Mouse (Mus musculus) lung, adult 2 months (tissue): ENCODE results near the gene Rad54l2.

Source experiments
- CTCF ChIP-seq: fragments of 200-500 bp; IDR thresholded peaks from 2 replicates; pipeline ENCODE4 v1.5.1; 2011; ENCODE audit warnings: mild to moderate bottlenecking, low read length, control low read depth; ENCODE audit not compliant: insufficient read depth
- POLR2A ChIP-seq: fragments of 200-500 bp; IDR thresholded peaks from 2 replicates; pipeline ENCODE4 v1.6.1; 2011; ENCODE audit warnings: low read depth, mild to moderate bottlenecking, control low read depth, low read length, borderline replicate concordance; ENCODE audit errors: extremely low read depth

DNA sequence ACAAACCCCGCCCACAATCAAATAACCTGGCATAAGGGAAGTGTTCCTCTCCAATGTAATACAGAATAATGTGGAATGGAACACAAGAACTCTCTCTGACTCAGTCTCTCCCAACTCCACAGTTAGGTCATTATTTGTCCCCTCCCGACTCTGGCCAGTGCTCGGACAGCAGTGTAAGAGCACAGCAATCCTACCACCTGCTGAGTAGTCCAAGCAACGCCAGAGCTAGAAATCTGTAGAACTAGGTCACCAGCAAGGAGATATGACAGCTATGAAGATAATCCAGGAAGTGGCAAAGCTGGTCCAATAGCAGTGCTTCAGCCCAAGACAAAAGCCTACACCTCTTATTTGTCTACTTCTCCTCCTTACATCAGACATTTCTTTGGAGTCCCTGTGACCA, 112.4 kb downstream of the Rad54l2 start:
- no peak for TF ChIP-seq POLR2A
- TF ChIP-seq CTCF, result no peak
